Mouse (Mus musculus): ENCODE results near the gene Flt1.

- TF ChIP-seq MAFK (IDR thresholded peaks at IDR 0.05; ENCODE audit: insufficient read depth, low read depth, low read length) (no peak), ZC3H11A (IDR thresholded peaks at IDR 0.05; ENCODE audit: borderline replicate concordance, low read depth, low read length) (no peak), ZNF384 (IDR thresholded peaks at IDR 0.05; ENCODE audit: low read depth, low read length) (peak; percentile 82)
These were observed 1.0 kb upstream of the Flt1 start for GRCm38 (mm10) chr5:147726701-147727393.
